Mouse (Mus musculus) common myeloid progenitor, adult 5-6 weeks (primary cell): ENCODE results near the gene Mysm1. TPM values are rescaled to one million over a fixed set of nuclear protein-coding genes. Genes with fewer than 3 reads are reported as not detected.

Experiments
- ATAC-seq: replicated peaks from 2 replicates; pipeline ENCODE4 v1.8.0; 2016; ENCODE audit warnings: low read depth, mild to moderate bottlenecking, moderate TSS enrichment, inconsistent platforms; ENCODE audit not compliant: poor library complexity, severe bottlenecking
- total RNA-seq: library from RNA; stranded (forward); fragments of 200-1000, 187-1606 nt; gene quantifications from 2 replicates; pipeline ENCODE4 v1.2.3, GENCODE M21; 2017

Gene Mysm1
- total RNA-seq, 1 experiment from 2014 or later: 53.1 TPM

GRCm38 (mm10) chr4:94973321-94973720 is 5.6 kb downstream of the Mysm1 start:
- no peak for ATAC-seq

DNA sequence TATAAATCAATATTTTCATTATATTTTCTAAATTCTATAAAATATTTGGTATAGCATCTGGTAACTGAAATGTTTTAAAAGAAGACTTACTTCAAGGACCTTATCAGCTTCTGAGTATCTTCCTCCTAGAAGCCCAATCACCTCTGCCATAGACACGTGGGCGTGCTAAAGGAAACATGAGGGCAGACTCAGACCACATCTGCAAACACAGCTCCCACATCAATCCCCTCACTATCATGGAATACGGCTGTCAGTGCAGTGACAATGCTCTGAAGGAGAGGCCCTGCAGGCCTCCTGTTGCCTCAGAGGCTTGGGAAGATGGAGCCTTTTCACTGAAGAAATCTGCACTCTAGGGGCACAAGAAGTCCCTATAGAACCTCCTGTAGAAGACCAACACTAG is 26.1 kb downstream of the Mysm1 start:
- peak; percentile 66; the same call in 1 of the 2 replicates for ATAC-seq

GRCm38 (mm10) chr4:94941221-94941855 is 37.6 kb downstream of the Mysm1 start:
- no peak for ATAC-seq

DNA sequence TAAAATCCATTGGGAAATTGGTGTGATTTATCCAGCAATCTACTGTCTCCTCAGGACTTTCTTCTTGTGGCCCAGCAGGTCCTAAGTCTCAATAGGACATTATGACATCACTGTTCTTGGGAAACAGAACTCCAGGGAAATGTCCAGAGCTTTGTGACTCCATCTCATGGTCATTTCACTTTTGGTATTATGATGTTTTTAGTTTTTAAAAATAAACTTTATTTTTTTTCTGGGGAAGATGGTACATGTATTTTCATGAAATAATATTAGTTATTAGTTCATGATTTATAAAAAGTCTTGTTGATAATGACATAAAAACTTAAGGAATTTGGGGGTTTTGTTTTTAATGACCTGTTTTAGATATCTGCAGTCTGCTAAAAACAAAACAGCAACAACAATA is 50.2 kb downstream of the Mysm1 start, which contains the start of gene Eqtn:
Eqtn (minus strand) TSS at position 101 of the 400 bp plus-strand sequence.
- no peak for ATAC-seq

DNA sequence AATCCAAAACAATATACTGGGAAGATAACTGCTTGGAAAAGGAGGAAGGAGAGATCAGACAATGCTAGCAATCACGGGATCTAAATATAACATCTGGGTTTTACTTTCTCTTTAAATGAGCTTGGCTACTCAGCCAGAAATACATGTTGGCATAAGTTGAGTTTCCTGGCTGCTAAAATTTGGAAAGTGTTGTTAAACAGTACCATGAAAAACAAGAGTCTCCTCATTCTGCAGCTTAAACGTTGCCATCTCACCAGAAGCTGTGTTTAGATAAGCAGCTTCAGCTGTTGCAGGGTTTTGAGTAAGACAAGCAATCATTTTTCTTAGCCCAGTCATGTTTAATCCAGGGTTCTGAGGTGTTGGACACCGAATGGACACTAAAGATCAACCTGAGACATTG is 77.1 kb downstream of the Mysm1 start:
- ATAC-seq: no peak

- peak; percentile 85 for ATAC-seq
Measured at GRCm38 (mm10) chr4:94900744-94901143, 78.2 kb downstream of the Mysm1 start.

Other genes starting within 250 kb of the Mysm1 start
- 9.7 and 10.9 TPM in 2 replicates for gene Tek, start 239.8 kb downstream of the Mysm1 start, total RNA-seq
- not detected in 2 replicates for gene Eqtn, start 50.3 kb downstream of the Mysm1 start, total RNA-seq
- 292 and 381 TPM in 2 replicates for gene Jun, start 73.1 kb upstream of the Mysm1 start, total RNA-seq